In genomic region chr6:89333964-89334702, GRCm38 (mm10) we compare ENCODE assay signal across 12 mouse cellular contexts. TPM values are rescaled to one million over a fixed set of nuclear protein-coding genes. Genes with fewer than 3 reads are reported as not detected.
DNase-seq lines count a peak whose midpoint lies in the region; ATAC-seq lines count a peak whose summit lies in the region.
"Had no signal": no experiment of that assay in that cellular context is flagged by ENCODE, and none has a peak within 500 bp of the region (broad histone marks: within the 10 kb centered on the region; RNA-seq: fewer than 3 reads in every experiment).

No protein-coding gene starts in this region.

- no peak overlapping the region for H3K4me3 ChIP-seq in hindbrain, embryonic 10.5 days
- H3K4me3 ChIP-seq in midbrain, embryonic 14.5 days (replicated peaks; ENCODE audit: low read depth, low read length) = no peak overlapping the region
- H3K4me3 ChIP-seq: limb, embryonic 15.5 days had no signal

- H3K9me3 ChIP-seq in hindbrain, embryonic 10.5 days = no peaks in the 10 kb centered on the region
- H3K9me3 ChIP-seq in midbrain, embryonic 14.5 days (ENCODE audit: control insufficient read depth, low read length) = no peaks in the 10 kb centered on the region
- H3K9me3 ChIP-seq: limb, embryonic 15.5 days had no signal

- H3K36me3 ChIP-seq in hindbrain, embryonic 10.5 days = peaks cover 100% of the 10 kb centered on the region
- H3K36me3 ChIP-seq in midbrain, embryonic 14.5 days (ENCODE audit: control insufficient read depth, insufficient read depth, low read length) = peaks cover 98% of the 10 kb centered on the region

- peak; percentile 19 for DNase-seq in MN1 (ENCODE audit: low spot score)
- DNase-seq in embryo, embryonic 11 days = peak; percentile 90
- peak; percentile 84 for DNase-seq in hindbrain, embryonic 10.5 days (ENCODE audit: low spot score)
- DNase-seq in midbrain, embryonic 14.5 days = peak; percentile 93
- DNase-seq in adrenal gland, adult (ENCODE audit: inconsistent age in 2 of 2, low spot score in 1 of 2) = no peak
- DNase-seq in ovary, postnatal 10 days (ENCODE audit: low spot score) = no peak
- no peak for DNase-seq in lung, postnatal 14 days
- DNase-seq: cerebellum, adult 18-20 months; heart, postnatal 14 days had no signal

- H3K4me2 ChIP-seq in midbrain, embryonic 14.5 days (ENCODE audit: low read length) = peak overlapping the region; percentile 27; the same call in 1 of the 2 replicates
- H3K4me2 ChIP-seq: limb, embryonic 15.5 days had no signal

- peak; percentile 84 for ATAC-seq in midbrain, embryonic 14.5 days (ENCODE audit: low FRiP score, low TSS enrichment)
- no peak for ATAC-seq in inflammation-experienced regulatory T-cells, adult 6 months

- peaks cover 39% of the 10 kb centered on the region for H3K4me1 ChIP-seq in hindbrain, embryonic 10.5 days (replicated peaks)
- H3K4me1 ChIP-seq in midbrain, embryonic 14.5 days (ENCODE audit: control insufficient read depth, insufficient read depth, low read length) = peaks cover 23% of the 10 kb centered on the region
- H3K4me1 ChIP-seq: limb, embryonic 15.5 days had no signal

- WGBS in hindbrain, embryonic 10.5 days = 66% methylated on average over 12 of the region's 12 CpGs
- WGBS in midbrain, embryonic 14.5 days = 30% methylated on average over 12 of the region's 12 CpGs

- peak overlapping the region; percentile 73 for H3K27ac ChIP-seq in hindbrain, embryonic 10.5 days
- peak overlapping the region; percentile 80 for H3K27ac ChIP-seq in midbrain, embryonic 14.5 days (replicated peaks; ENCODE audit: low read depth, low read length)
- H3K27ac ChIP-seq: limb, embryonic 15.5 days had no signal

- 0 out of 2 replicates have a peak overlapping the region, but pooled peaks have one; percentile 24 for H3K9ac ChIP-seq in midbrain, embryonic 14.5 days (replicated peaks; ENCODE audit: low read length)
- H3K9ac ChIP-seq: limb, embryonic 15.5 days had no signal

- H3K27me3 ChIP-seq in hindbrain, embryonic 10.5 days (ENCODE audit: insufficient read depth, poor library complexity, severe bottlenecking) = no peaks in the 10 kb centered on the region
- H3K27me3 ChIP-seq in midbrain, embryonic 14.5 days (ENCODE audit: control insufficient read depth, insufficient read depth, low read length) = no peaks in the 10 kb centered on the region
- H3K27me3 ChIP-seq: CH12.LX; limb, embryonic 15.5 days had no signal

RNA-seq across cellular contexts. Expression of gene Plxna1, which starts 28.3 kb away (rescaled TPM):
- 29.1 and 35.5 TPM in 2 replicates for polyA plus RNA-seq in hindbrain, embryonic 10.5 days (2016; fragmentation: Nextera tagmentation; extraction: Ambion mirVana)
- 62.6 and 76.4 TPM in 2 replicates for polyA plus RNA-seq in midbrain, embryonic 14.5 days (2014; fragmentation: Nextera tagmentation; extraction: Ambion mirVana)
- polyA plus RNA-seq in inflammation-experienced regulatory T-cells, adult 6 months (2017; shearing (Covaris generic)) = 1 to 10 TPM in 1 of 3 experiments, under 1 TPM in 2; 0.60 to 2.5 (median 0.86) TPM

Comparison
In these comparisons a context has a peak if more than half of its experiments do, and no peak if none do; other contexts are left out.
1. DNase-seq: peak in MN1 (single experiment), embryo, embryonic 11 days (single experiment), hindbrain, embryonic 10.5 days (single experiment) and midbrain, embryonic 14.5 days (single experiment); none in adrenal gland, adult (0 of 2), ovary, postnatal 10 days (single experiment) and lung, postnatal 14 days (single experiment).